Mouse (Mus musculus) testis, adult 2 months (tissue): ENCODE measurements at regions not wholly inside any gene's neighbourhood (a gene's known extent, or its start where the extent isn't known, plus 50 kb on each side); places are given as distances from the start of the nearest gene placed in this dataset.

Experiments
- H3K27ac ChIP-seq: fragments of 200-500 bp; 2 replicates; pipeline ENCODE4 v1.5.1; 2012; ENCODE audit warnings: low read depth, low read length; ENCODE audit not compliant: control insufficient read depth, insufficient read depth
- H3K27me3 ChIP-seq: fragments of 200-500 bp; 2 replicates; pipeline ENCODE4 v1.6.1; 2012; ENCODE audit warnings: mild to moderate bottlenecking, low read length, moderate library complexity; ENCODE audit not compliant: control insufficient read depth, insufficient read depth
- H3K36me3 ChIP-seq: fragments of 200-500 bp; 2 replicates; pipeline ENCODE4 v1.6.1; 2012; ENCODE audit warnings: mild to moderate bottlenecking, low read length; ENCODE audit not compliant: control insufficient read depth, insufficient read depth
- H3K4me1 ChIP-seq: fragments of 200-500 bp; 2 replicates; pipeline ENCODE4 v1.6.1; 2012; ENCODE audit warnings: low read length; ENCODE audit not compliant: control insufficient read depth, insufficient read depth
- H3K4me3 ChIP-seq: fragments of 200-500 bp; 2 replicates; pipeline ENCODE4 v1.5.1; 2012; ENCODE audit warnings: low read depth, mild to moderate bottlenecking, low read length, moderate library complexity, mixed read lengths; ENCODE audit not compliant: control insufficient read depth
- CTCF ChIP-seq: fragments of 200-500 bp; IDR thresholded peaks from 2 replicates; pipeline ENCODE4 v1.5.1; 2012; ENCODE audit warnings: low read depth, mild to moderate bottlenecking, inconsistent platforms, low read length, moderate library complexity; ENCODE audit not compliant: control insufficient read depth, insufficient read depth, insufficient replicate concordance
- POLR2A ChIP-seq: fragments of 200-500 bp; IDR thresholded peaks from 2 replicates; pipeline ENCODE4 v1.6.1; 2012; ENCODE audit warnings: low read depth, mild to moderate bottlenecking, inconsistent platforms, low read length, moderate library complexity; ENCODE audit not compliant: control insufficient read depth

DNA sequence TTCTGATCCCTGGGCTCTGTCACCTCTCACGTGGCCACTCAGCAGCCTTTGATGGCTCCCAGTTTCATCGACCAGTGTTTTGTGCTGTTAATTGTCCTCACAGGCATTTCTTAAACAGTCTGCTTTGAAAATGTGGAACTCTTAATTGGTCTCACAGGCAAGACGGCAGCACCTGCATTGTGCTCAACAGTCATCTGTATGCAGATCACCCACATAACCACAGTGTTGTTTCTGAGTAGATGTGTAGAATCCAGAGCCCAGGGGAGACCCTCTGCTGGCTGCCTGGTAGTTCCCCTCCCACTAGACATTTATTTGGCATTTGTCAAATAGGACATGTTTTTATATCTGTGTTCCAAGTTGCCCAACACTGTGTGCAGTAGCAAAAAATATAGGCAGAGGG lies 304.3 kb downstream of the Nucb2 start:
- H3K36me3 ChIP-seq: no peaks in the 10 kb centered on the region
- H3K27me3 ChIP-seq: no peaks in the 10 kb centered on the region
- TF ChIP-seq CTCF (no peak), POLR2A (no peak)
- no peaks in the 10 kb centered on the region for H3K4me1 ChIP-seq
- H3K4me3 ChIP-seq: no peak overlapping the region
- no peak overlapping the region for H3K27ac ChIP-seq

DNA sequence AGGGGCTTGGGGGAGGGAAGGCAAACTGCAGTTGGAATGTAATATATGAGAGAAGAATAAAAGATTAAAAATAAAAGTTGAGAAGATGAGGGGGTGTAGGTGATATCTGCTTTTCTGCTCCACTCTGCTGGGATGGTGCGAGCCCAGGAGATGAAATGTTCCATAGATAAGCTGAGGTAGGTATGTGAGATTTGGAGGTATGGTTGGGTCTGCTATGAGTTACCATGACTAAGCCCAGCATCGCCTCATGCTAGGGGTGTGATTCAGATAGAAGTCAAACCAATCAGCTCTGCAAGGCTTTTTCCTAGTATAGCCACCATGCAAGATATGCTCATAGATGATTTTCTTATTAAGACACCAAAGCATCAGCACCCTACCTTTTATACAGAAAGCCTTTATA lies 312.3 kb downstream of the Nucb2 start:
- Histone ChIP-seq H3K36me3 (no peaks in the 10 kb centered on the region), H3K27ac (no peak overlapping the region), H3K4me3 (no peak overlapping the region), H3K27me3 (no peaks in the 10 kb centered on the region), H3K4me1 (no peaks in the 10 kb centered on the region)
- no peak for TF ChIP-seq POLR2A

GRCm38 (mm10) chr7:116817991-116818390 lies 313.8 kb downstream of the Nucb2 start:
- no peak overlapping the region for H3K4me3 ChIP-seq
- H3K27me3 ChIP-seq: no peaks in the 10 kb centered on the region
- H3K4me1 ChIP-seq: no peaks in the 10 kb centered on the region
- TF ChIP-seq CTCF (no peak), POLR2A (no peak)
- H3K36me3 ChIP-seq: no peaks in the 10 kb centered on the region
- H3K27ac ChIP-seq: no peak overlapping the region

- H3K36me3 ChIP-seq: no peaks in the 10 kb centered on the region
- no peaks in the 10 kb centered on the region for H3K4me1 ChIP-seq
- no peaks in the 10 kb centered on the region for H3K27me3 ChIP-seq
- no peak overlapping the region for H3K4me3 ChIP-seq
- no peak for TF ChIP-seq POLR2A
- TF ChIP-seq CTCF: no peak
- no peak overlapping the region for H3K27ac ChIP-seq
Observed at GRCm38 (mm10) chr7:116820613-116821012, 316.4 kb downstream of the Nucb2 start.

DNA sequence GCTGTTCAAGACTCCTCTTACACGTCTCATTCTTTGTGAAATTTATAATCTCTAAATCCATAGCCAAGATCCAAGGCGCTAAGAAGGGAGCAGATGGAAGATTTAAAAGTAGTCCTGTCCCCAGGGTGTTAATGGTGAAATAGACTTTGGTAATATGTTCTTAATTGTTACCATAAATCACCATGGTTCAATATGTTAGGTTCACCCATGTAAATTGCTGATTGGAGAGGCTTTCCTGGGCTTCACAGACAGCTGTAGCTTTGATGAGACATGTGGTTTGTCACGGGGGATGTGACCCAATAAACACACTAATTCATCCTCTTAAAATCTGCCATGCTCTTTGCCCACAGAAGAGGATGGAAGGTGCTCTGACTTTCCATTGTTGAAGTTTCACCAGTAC lies 338.7 kb downstream of the Nucb2 start:
- TF ChIP-seq POLR2A (no peak), CTCF (no peak)
- no peaks in the 10 kb centered on the region for H3K4me1 ChIP-seq
- no peak overlapping the region for H3K27ac ChIP-seq
- H3K36me3 ChIP-seq: no peaks in the 10 kb centered on the region
- H3K4me3 ChIP-seq: no peak overlapping the region
- H3K27me3 ChIP-seq: no peaks in the 10 kb centered on the region

DNA sequence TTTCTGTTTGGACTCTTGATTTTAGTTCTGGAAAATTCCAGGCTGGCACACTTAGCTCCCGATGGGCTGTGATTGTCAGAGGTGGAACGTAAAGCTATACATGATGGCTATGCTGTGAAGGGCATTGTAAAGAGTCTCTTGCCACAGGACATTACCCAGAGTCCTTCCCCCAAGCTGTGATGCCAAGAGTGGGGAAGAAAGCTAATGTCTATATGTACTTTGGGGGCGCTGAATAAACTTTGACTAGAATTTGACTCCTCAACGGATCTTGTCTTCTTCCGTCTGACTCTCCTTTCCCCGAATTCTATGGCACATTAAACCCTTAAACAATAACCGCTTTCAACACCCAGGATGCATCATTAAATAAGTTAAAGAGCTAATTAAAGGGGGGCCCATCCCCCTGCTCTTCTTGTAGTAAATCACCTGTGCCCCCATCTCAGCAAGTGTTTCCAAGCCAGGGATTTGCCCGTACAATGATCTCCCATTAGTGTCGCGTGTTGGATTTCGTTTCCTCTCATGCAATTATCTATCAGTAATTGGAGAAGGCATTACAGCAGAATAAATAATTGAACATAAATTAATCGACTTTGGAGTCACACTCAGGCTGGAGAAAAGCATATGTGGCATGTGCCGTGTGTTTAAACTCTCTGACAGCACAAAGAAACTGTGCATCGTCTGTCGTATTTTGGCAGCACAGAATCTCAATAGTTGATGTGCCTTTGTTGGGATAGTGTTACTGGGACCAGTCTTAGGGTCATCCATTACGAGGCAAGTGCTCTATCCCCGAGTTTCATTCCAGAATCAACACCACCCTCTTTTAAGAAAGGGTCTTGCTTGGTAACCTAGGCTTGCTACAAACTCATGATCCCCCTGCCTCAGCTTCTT lies 343.9 kb downstream of the Nucb2 start:
- no peak overlapping the region for H3K4me3 ChIP-seq
- H3K27ac ChIP-seq: no peak overlapping the region
- no peaks in the 10 kb centered on the region for H3K36me3 ChIP-seq
- no peaks in the 10 kb centered on the region for H3K4me1 ChIP-seq
- TF ChIP-seq CTCF (no peak), POLR2A (no peak)
- no peaks in the 10 kb centered on the region for H3K27me3 ChIP-seq

- TF ChIP-seq CTCF (no peak), POLR2A (no peak)
- Histone ChIP-seq H3K36me3 (no peaks in the 10 kb centered on the region), H3K4me1 (no peaks in the 10 kb centered on the region), H3K27me3 (no peaks in the 10 kb centered on the region), H3K27ac (no peak overlapping the region), H3K4me3 (no peak overlapping the region)
Observed at GRCm38 (mm10) chr7:116853351-116853750, 349.2 kb downstream of the Nucb2 start.

GRCm38 (mm10) chr7:116857141-116857540 lies 353.0 kb downstream of the Nucb2 start:
- no peaks in the 10 kb centered on the region for H3K4me1 ChIP-seq
- H3K27me3 ChIP-seq: no peaks in the 10 kb centered on the region
- no peak overlapping the region for H3K27ac ChIP-seq
- no peak overlapping the region for H3K4me3 ChIP-seq
- TF ChIP-seq CTCF (no peak), POLR2A (no peak)
- no peaks in the 10 kb centered on the region for H3K36me3 ChIP-seq
